Mouse (Mus musculus): Measurements from ENCODE around the gene AI182371.

Gene AI182371

GRCm38 (mm10) chr2:35067117-35067516 lies 34.2 kb downstream of the AI182371 start:
- no peak for DNase-seq

- no peak for DNase-seq
Measured at GRCm38 (mm10) chr2:35066525-35067082, 34.7 kb downstream of the AI182371 start.

- DNase-seq = no peak
Measured at GRCm38 (mm10) chr2:35063333-35064030, 37.9 kb downstream of the AI182371 start.

- no peak for DNase-seq
Measured at GRCm38 (mm10) chr2:35061338-35061737, 40.0 kb downstream of the AI182371 start, which contains the start of gene Hc. Hc (minus strand) TSS chr2:35061438.

- no peak for DNase-seq
Measured at GRCm38 (mm10) chr2:35060897-35061296, 40.4 kb downstream of the AI182371 start.

- DNase-seq = no peak
Measured at GRCm38 (mm10) chr2:35060256-35060655, 41.1 kb downstream of the AI182371 start.

- no peak for DNase-seq
Measured at GRCm38 (mm10) chr2:35058325-35058724, 43.0 kb downstream of the AI182371 start.

GRCm38 (mm10) chr2:35057243-35057642 lies 44.1 kb downstream of the AI182371 start:
- DNase-seq = no peak

- DNase-seq = no peak
Measured at GRCm38 (mm10) chr2:35048851-35049250, 52.5 kb downstream of the AI182371 start.

GRCm38 (mm10) chr2:35044956-35045355 lies 56.4 kb downstream of the AI182371 start:
- no peak for DNase-seq

- DNase-seq = no peak
Measured at GRCm38 (mm10) chr2:35038580-35039375, 62.6 kb downstream of the AI182371 start.
